Mouse (Mus musculus) gastrocnemius, adult 2 months (tissue): ENCODE results near the gene Pparg. TPM values are rescaled to one million over a fixed set of nuclear protein-coding genes. Genes with fewer than 3 reads are reported as not detected.

Experiments used
- DNase-seq: peaks from one replicate; pipeline ENCODE4 v3.0.0; 2022
- H3K27ac ChIP-seq: fragments of 200-600 bp; 2 replicates; pipeline ENCODE4 v1.8.1; 2022; ENCODE audit warnings: mild to moderate bottlenecking
- H3K4me3 ChIP-seq: fragments of 200-600 bp; 2 replicates; pipeline ENCODE4 v1.8.1; 2022; ENCODE audit warnings: mild to moderate bottlenecking, moderate library complexity
- CTCF ChIP-seq: fragments of 200-600 bp; IDR thresholded peaks from 2 replicates; pipeline ENCODE4 v1.8.1; 2022; ENCODE audit warnings: antibody characterized with exemption, mild to moderate bottlenecking, moderate library complexity
- intact Hi-C: fragments of 180-260 bp; cut with DNase I; formaldehyde crosslinking; loops from one replicate; pipeline ENCODE4 v1.15.1; 2025
- total RNA-seq, 2 experiments: library from RNA; stranded (reverse); gene quantifications; 2 replicates each; pipeline ENCODE4 v1.2.3; 2021

The Pparg gene
- total RNA-seq, 2 experiments from 2014 or later: 1.3 to 4.8 TPM

- Histone ChIP-seq H3K4me3 (no peak overlapping the region), H3K27ac (no peak overlapping the region)
- DNase-seq: no peak
- intact Hi-C loops: no loop called here
- TF ChIP-seq CTCF: no peak
These were observed 167.6 kb downstream of the Pparg start for GRCm38 (mm10) chr6:115528372-115528771.

- Histone ChIP-seq H3K4me3 (peak overlapping the region; percentile 34; the same call in 1 of the 2 replicates), H3K27ac (no peak overlapping the region)
- intact Hi-C loops: loop anchor here (10.0 kb wide), 1 partner anchor 190 kb away; no protein-coding TSS in a partner anchor
- peak; percentile 63 for DNase-seq
- no peak for TF ChIP-seq CTCF
These were observed 173.9 kb downstream of the Pparg start for GRCm38 (mm10) chr6:115534617-115535016.

GRCm38 (mm10) chr6:115536169-115536568 lies 175.4 kb downstream of the Pparg start:
- no peak overlapping the region for H3K27ac ChIP-seq
- H3K4me3 ChIP-seq: no peak overlapping the region

GRCm38 (mm10) chr6:115538645-115539429 lies 178.1 kb downstream of the Pparg start:
- TF ChIP-seq CTCF: peak; percentile 91
- intact Hi-C loops: loop anchor here (1.0 to 10.0 kb wide), 4 partner anchors 194 to 364 kb away; partner anchors contain the start of gene Gm17482
- H3K4me3 ChIP-seq: peak overlapping the region; percentile 42
- DNase-seq: peak; percentile 79
- peak overlapping the region; percentile 67; the same call in 1 of the 2 replicates for H3K27ac ChIP-seq

More at GRCm38 (mm10) chr6:115536169-115536568, 175.4 kb downstream of the Pparg start:
- no peak for DNase-seq
- intact Hi-C loops: loop anchor here (10.0 kb wide), 1 partner anchor 191 kb away; no protein-coding TSS in a partner anchor
- TF ChIP-seq CTCF: no peak

Other genes starting within 250 kb of the Pparg start
- 1 to 10 TPM in 1 of 2 experiments, under 1 TPM in 1; 0.87 to 1.5 TPM for gene Syn2, start 226.0 kb upstream of the Pparg start, total RNA-seq
- gene Gm17482, start 133.6 kb upstream of the Pparg start, total RNA-seq: not detected
- 10 to 100 TPM; 20.7 to 23.0 TPM for gene Timp4, start 108.7 kb upstream of the Pparg start, total RNA-seq
- 1 to 10 TPM; 5.8 to 8.2 TPM for gene Tsen2, start 183.7 kb downstream of the Pparg start, total RNA-seq
- gene Mkrn2os, start 231.6 kb downstream of the Pparg start, total RNA-seq: under 1 TPM in 1 of 2 experiments, not detected in 1; 0.15 TPM
- gene Mkrn2, start 241.0 kb downstream of the Pparg start, total RNA-seq: 10 to 100 TPM; 45.9 to 52.0 TPM